Mouse (Mus musculus): ENCODE data around the gene Pik3r5.

GRCm38 (mm10) chr11:68487720-68488119 lies 55.8 kb downstream of the Pik3r5 start:
- TF ChIP-seq FLI1 (IDR thresholded peaks at IDR 0.05; ENCODE audit: low read length) (no peak), GATA1 (IDR thresholded peaks at IDR 0.05; ENCODE audit: borderline replicate concordance, low read length) (no peak)
